Mouse (Mus musculus): ENCODE results near the gene Foxd2.

Gene Foxd2

GRCm38 (mm10) chr4:114908829-114909601, at the start of gene Foxd2:
Foxd2 (minus strand) TSS chr4:114908873.
- DNase-seq (ENCODE audit: low read depth, low spot score): peak; percentile 20

GRCm38 (mm10) chr4:114958231-114958630, 49.6 kb upstream of the Foxd2 start:
- DNase-seq (ENCODE audit: low read depth, low spot score): no peak

- DNase-seq (ENCODE audit: low read depth, low spot score): no peak
Measured at GRCm38 (mm10) chr4:114957403-114957802, 48.7 kb upstream of the Foxd2 start.

- no peak for DNase-seq (ENCODE audit: low read depth, low spot score)
Measured at GRCm38 (mm10) chr4:114953172-114953571, 44.5 kb upstream of the Foxd2 start.

GRCm38 (mm10) chr4:114947852-114948481, 39.3 kb upstream of the Foxd2 start:
- DNase-seq (ENCODE audit: low read depth, low spot score): no peak

GRCm38 (mm10) chr4:114947395-114947794, 38.7 kb upstream of the Foxd2 start:
- peak; percentile 5 for DNase-seq (ENCODE audit: low read depth, low spot score)

- DNase-seq (ENCODE audit: low read depth, low spot score): no peak
Measured at GRCm38 (mm10) chr4:114946416-114946815, 37.7 kb upstream of the Foxd2 start.

GRCm38 (mm10) chr4:114945021-114945420, 36.3 kb upstream of the Foxd2 start:
- DNase-seq (ENCODE audit: low read depth, low spot score): no peak

GRCm38 (mm10) chr4:114942583-114942982, 33.9 kb upstream of the Foxd2 start:
- no peak for DNase-seq (ENCODE audit: low read depth, low spot score)

GRCm38 (mm10) chr4:114942112-114942511, 33.4 kb upstream of the Foxd2 start:
- DNase-seq (ENCODE audit: low read depth, low spot score): no peak

GRCm38 (mm10) chr4:114941311-114941710, 32.6 kb upstream of the Foxd2 start:
- no peak for DNase-seq (ENCODE audit: low read depth, low spot score)

GRCm38 (mm10) chr4:114938248-114938647, 29.6 kb upstream of the Foxd2 start:
- no peak for DNase-seq (ENCODE audit: low read depth, low spot score)

- no peak for DNase-seq (ENCODE audit: low read depth, low spot score)
Measured at GRCm38 (mm10) chr4:114937459-114938047, 28.9 kb upstream of the Foxd2 start.

- no peak for DNase-seq (ENCODE audit: low read depth, low spot score)
Measured at GRCm38 (mm10) chr4:114934188-114934587, 25.5 kb upstream of the Foxd2 start.

- no peak for DNase-seq (ENCODE audit: low read depth, low spot score)
Measured at GRCm38 (mm10) chr4:114932747-114933146, 24.1 kb upstream of the Foxd2 start.

GRCm38 (mm10) chr4:114929155-114929554, 20.5 kb upstream of the Foxd2 start:
- DNase-seq (ENCODE audit: low read depth, low spot score): no peak

- no peak for DNase-seq (ENCODE audit: low read depth, low spot score)
Measured at GRCm38 (mm10) chr4:114925917-114926312, 17.2 kb upstream of the Foxd2 start, which contains the start of gene Foxe3. Foxe3 (minus strand) TSS chr4:114926013.

- DNase-seq (ENCODE audit: low read depth, low spot score): no peak
Measured at GRCm38 (mm10) chr4:114924971-114925916, 16.6 kb upstream of the Foxd2 start.

GRCm38 (mm10) chr4:114917091-114917490, 8.4 kb upstream of the Foxd2 start:
- no peak for DNase-seq (ENCODE audit: low read depth, low spot score)

GRCm38 (mm10) chr4:114916056-114916455, 7.4 kb upstream of the Foxd2 start:
- DNase-seq (ENCODE audit: low read depth, low spot score): no peak

- no peak for DNase-seq (ENCODE audit: low read depth, low spot score)
Measured at GRCm38 (mm10) chr4:114913594-114913962, 4.9 kb upstream of the Foxd2 start.
